Mouse (Mus musculus) heart, adult 11 months (tissue): ENCODE data around the gene Map4.
"Not testable (repeated sequence)": the region's sequence is repeated elsewhere in the genome, so short reads cannot be mapped to it uniquely, and the experiment has no call there.

Experiments used
- DNase-seq: peaks from one replicate; pipeline ENCODE4 v3.0.0; 2022

The Map4 gene

GRCm38 (mm10) chr9:110070358-110070757 is 139.1 kb downstream of the Map4 start:
- peak; percentile 95 for DNase-seq

GRCm38 (mm10) chr9:110071011-110071410 is 139.8 kb downstream of the Map4 start:
- peak; percentile 64 for DNase-seq

DNA sequence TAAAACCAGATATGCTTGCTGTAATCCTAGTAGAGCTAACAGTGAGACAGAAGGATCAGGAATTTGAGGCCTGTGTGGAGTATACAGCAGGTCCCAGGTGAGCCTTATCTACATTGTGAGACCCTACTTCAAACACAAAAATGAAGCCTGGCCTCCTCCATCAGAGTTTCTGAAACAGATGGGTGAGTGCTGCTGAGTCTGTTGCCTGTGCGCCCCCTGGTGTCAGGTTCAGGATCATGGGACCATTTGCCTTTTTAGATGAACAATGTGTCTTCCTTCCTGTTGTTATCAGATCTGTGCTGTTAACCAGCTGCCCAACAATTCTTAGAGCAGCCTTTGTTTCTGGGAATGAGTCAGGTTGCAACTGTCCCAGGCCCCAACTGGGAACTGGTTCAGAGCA is 140.6 kb downstream of the Map4 start:
- DNase-seq: peak; percentile 93

- DNase-seq: peak; percentile 16
These were observed 145.2 kb downstream of the Map4 start for GRCm38 (mm10) chr9:110076468-110076867.

DNA sequence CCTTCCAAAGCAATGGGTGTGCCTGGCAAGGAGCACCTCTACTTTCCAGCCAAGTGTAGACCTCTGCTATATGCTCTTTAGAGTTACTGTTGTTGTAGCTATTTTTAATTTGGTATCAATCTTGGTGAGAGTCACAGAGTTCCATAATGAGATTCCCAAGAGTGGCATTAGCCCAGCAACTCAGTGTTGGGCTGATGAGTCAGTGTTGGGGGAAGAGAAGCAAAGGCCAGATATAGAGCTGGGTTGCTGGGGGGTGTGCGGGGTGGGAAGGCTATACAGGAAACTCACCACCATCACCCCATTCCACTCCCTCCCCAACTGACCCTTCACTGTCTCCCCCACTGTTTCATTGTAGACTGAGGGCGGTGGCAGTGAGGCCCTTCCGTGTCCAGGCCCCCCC is 149.8 kb downstream of the Map4 start:
- DNase-seq: no peak

DNA sequence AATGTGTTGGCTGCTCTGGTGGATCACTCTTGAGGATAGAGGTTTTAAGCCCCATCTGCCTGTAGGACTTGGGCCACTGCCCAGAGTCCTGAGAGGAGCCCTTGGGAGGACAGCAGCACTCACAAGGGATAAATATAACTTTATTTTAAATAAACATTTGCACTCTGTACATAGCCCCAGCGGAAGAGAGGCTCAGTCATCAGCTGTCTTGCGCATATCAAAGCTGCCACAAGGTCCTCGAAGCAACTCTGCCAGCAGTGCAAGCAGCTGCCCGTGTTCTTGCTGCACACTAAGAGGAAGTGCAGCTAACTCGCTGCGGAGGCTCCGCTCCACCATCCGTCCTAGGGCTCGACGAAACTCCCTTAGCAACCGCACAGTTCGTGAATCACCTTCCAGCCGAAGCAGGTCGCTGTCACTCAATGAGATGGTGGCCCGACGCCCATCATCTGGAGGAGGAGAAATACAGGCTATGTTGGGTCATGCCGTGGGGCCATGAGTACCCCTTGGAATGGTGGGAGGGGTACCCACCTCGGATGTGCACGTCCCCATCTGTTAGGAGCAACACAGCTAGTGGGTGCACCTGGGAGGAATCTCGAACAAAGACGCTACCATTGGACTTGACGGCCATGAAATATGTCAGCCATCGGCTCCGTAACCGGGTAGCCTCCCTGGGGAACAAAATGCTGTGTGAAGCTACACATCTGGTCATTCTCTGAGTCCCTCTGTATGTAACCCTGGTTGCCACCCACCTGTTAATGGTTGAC is 153.1 kb downstream of the Map4 start:
- DNase-seq: peak; percentile 97

GRCm38 (mm10) chr9:110085693-110086092 is 154.4 kb downstream of the Map4 start:
- DNase-seq: no peak

DNA sequence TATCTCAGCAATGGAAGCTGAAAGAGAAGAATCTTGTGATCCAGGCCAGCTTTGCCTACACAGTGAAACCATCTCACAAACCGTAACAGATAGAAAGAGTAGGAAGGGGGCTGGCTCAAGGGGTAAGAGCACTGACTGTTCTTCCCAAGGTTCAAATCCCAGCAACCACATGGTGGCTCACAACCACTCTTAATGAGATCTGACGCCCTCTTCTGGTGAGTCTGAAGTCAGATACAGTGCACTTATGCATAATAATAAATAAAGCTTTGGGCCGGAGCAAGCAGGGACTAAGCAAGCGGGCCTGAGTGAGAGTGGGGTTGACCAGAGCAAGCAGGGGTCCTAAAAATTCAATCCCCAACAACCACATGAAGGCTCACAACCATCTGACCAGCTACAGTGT is 162.0 kb downstream of the Map4 start:
- no peak for DNase-seq

DNA sequence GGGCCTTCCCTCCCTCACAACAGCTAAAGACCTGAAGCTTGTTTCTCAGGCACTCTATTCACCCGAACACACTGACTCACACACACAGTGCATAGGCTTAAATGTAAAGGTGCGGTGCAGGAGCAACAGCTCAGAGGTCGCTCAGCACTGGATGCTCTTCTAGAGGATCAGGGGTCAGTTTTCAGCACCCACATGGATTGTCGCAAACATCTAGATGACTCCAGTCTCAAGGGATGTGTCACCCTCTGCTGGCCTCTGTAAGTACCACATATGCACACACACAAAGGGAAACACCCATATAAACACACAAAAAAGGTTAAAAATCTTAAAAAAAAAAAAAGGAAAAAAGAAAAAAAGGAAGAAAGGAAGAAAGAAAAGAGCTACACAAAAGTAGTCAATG is 163.5 kb downstream of the Map4 start:
- no peak for DNase-seq

- DNase-seq: no peak
These were observed 166.5 kb downstream of the Map4 start for GRCm38 (mm10) chr9:110097791-110098190.

DNA sequence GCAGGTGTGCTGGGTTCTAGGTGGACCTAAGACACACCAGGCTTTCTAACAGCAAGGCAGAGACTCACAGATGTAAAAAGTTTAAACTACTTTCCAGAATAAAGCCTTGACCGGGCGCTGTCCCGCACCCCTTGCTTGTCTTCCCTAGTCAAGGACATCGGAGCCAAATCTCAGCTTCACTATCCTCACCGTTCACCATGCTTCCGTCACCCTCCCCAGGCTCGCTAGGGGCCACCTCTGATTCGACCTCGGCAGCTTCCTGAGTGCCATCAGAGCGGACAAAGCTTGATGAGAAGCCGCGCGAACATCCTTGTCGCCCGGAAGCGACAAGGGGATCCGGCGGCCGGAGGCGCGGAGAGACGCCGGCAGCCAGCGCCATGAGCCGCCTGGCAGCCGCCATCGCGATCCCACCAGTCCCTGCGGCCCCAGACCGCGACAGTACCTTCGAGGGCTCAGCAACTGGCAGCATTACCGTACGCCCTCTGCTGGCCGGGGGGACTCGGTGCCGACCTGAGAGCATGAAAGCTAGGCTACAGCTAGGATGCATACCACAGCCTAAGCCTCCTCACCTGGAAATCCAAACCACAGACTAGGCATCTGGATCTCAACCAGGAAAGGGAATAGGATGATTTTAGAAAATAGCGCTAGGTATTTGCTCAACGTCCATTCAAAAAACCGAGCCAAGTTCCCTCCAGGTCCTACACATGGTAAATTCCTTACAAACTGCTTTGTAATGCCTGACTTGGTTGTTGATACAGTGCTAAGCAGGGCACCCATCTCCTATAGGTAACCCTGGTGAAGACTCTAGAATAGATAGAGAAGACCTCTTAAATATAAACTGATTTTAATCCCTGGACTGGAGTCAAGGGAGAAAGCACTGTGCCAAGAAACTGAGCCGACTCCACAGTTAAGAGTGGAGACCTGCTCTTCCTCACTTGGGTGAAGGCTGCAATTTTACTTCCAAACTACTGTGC is 169.7 kb downstream of the Map4 start:
- peak; percentile 98 for DNase-seq

GRCm38 (mm10) chr9:110116353-110116976 is 185.2 kb downstream of the Map4 start:
- DNase-seq: peak; percentile 73

- DNase-seq: peak; percentile 99
These were observed 185.9 kb downstream of the Map4 start, which contains the start of gene Smarcc1 for GRCm38 (mm10) chr9:110116977-110117778. Gene Smarcc1, plus strand, starts transcription at chr9:110117708.

DNA sequence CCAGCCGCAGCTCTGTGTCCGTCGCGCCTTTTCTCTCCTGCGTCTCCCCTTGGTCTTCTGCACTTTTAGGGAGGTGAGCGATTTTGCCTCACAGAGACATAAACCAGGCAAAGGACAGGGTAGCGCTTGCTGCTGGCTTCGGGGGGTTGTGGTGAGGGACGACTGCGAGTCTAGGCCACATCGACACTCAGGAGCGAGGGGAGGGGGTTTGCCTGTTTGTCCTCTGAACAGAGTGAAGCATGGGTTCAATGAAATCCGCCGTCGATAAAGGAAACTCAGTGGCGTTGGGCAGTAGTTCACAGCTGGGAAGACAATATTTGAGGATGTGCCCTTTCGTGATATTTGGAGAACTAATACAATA is 186.5 kb downstream of the Map4 start, which contains the start of gene Dhx30:
Gene Dhx30, minus strand, starts transcription at position 52 of the 361 bp plus-strand sequence.
- DNase-seq: no peak

DNA sequence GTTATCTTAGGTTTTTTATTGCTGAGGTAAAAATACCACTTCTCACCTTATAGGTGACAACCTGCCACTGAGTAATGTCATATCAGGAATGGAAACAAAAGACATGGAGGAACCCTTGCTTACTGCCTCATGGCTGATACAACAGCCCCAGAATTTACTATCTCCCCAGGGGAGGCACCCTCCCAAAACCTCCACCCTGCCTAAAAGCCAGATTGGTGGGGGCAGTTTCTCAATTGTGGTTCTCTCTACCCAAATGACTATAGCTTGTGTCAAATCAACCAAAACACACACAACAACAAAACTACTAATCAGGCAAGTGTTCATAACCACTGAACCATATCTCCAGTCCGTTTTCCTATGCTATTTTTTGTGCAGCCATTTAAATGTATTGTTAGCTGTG is 187.0 kb downstream of the Map4 start:
- DNase-seq: no peak

GRCm38 (mm10) chr9:110121424-110121823 is 190.2 kb downstream of the Map4 start:
- no peak for DNase-seq

DNA sequence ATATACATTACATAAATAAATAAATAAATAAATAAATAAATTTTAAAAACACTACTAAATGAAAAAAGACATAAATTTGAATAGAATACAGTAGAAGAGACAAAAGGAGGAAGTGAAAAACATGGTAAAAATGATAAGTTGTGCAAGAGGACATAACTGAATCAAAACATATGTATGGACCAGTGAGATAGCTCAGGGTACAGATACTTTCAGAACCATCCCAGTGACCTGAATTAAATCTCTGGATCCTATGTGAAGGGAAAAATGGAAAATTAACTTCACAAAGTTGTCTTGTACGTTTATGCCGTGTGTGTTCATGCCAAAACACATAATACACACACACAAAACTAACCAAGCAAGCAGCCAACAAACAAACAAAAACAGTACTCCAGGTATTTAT is 192.1 kb downstream of the Map4 start:
- no peak for DNase-seq

DNA sequence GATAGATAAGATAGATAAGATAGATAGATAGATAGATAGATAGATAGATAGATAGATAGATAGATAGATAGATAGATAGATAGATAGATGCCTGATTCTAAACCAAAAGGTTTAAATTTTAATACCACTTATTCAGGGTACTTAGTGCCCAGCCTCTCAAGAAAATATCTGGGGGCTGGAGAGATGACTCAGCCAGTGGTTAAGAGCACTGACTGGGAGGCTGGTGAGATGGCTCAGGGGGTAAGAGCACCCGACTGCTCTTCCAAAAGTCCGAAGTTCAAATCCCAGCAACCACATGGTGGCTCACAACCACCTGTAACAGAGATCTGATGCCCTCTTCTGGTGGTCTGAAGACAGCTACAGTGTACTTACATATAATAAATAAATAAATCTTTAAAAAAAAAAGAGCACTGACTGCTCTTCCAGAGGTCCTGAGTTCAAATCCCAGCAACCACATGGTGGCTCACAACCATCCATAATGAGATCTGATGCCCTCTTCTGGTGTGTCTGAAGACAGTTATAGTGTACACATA is 192.8 kb downstream of the Map4 start:
- not testable (repeated sequence) for DNase-seq

DNA sequence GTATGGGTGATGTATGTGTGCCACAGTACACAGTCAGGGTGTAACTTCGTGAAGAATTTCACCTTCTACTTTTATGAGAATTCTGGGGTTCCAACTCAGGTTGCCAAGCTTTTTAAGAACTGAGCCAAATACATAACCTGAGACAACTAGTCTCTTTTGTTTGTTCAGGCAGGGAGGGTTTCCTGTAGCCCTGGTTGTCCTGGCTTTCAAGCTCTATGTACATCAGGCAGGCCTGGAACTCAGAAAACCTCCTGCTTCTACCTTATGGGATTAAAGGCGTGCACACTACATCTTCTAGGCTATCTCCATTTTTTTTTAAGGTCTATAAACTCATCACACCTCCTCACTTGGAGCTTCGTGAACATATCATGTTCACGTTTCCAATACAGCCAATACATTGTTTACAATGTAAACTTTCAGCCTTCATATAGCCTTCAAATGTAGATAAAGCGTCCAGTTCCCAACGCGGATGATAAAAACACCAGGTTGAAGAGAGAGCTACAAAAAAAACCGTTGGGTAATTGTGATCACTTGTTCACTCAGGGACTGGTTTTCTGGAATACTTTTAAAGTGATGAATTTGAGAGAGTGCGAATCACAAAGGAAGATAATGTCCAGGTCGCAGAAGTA is 199.8 kb downstream of the Map4 start:
- DNase-seq: no peak

DNA sequence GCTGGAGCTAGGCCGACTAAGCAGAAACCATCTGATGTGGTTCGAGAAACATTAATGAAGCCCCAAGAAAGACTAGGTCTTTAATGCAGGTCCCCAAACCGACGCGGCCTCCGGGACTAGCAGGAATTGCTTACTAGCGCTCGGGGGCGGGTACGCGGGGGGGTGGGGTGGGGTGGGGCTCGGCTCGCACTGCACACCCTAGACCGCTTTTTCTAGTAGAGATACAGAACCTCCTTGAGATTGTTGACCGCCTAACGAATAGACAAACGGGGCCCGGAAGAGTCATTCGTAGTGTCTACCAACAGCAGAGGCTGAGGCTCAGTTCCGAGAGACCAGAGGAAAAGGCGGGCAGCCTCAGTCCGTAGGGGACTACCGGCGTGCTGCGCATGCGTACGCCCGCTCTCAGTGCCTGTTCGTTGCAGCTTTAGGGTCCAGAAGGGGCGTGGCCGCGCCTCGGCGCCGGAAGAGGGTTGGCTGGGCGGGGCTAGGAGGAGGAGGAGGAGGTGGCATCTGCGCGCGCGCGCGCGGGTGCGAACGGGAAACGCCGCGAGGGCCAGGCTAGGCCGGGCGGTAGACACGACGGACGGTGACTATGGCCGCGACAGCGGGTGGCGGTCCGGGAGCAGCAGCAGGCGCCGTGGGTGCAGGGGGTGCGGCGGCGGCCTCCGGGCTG is 200.4 kb downstream of the Map4 start:
- peak; percentile 100 for DNase-seq

- no peak for DNase-seq
These were observed 200.9 kb downstream of the Map4 start for GRCm38 (mm10) chr9:110132201-110132605.
